Mouse (Mus musculus): ENCODE results near the gene Kif5c. TPM values are rescaled to one million over a fixed set of nuclear protein-coding genes. Genes with fewer than 3 reads are reported as not detected.
A peak's percentile ranks its signal among the peaks of the same experiment; 100 is the strongest.

Gene Kif5c
- polyA plus RNA-seq (2014; fragmentation: Nextera tagmentation; extraction: Ambion mirVana), result 96.2 and 96.4 TPM in 2 replicates

- DNase-seq (ENCODE audit: low spot score, missing footprints), result peak; percentile 98
- Histone ChIP-seq H3K4me2 (peak within 1 kb of the TSS; percentile 62), H3K4me3 (ENCODE audit: low read depth, low read length) (peak within 1 kb of the TSS; percentile 94), H3K36me3 (ENCODE audit: control insufficient read depth, insufficient read depth, low read length) (peaks cover 7% of the 10 kb centered on the region; the same call in 1 of the 2 replicates), H3K27ac (ENCODE audit: low read depth, low read length) (peak within 1 kb of the TSS; percentile 68), H3K27me3 (ENCODE audit: control insufficient read depth, insufficient read depth, low read length) (no peaks in the 10 kb centered on the region), H3K9me3 (ENCODE audit: control insufficient read depth, low read length) (no peaks in the 10 kb centered on the region; the same call in 1 of the 2 replicates), H3K4me1 (ENCODE audit: control insufficient read depth, insufficient read depth, low read length) (peaks cover 5% of the 10 kb centered on the region), H3K9ac (ENCODE audit: low read length) (peak within 1 kb of the TSS; percentile 95)
- 5% methylated on average over 52 of the region's 54 CpGs for WGBS
- ATAC-seq (ENCODE audit: low FRiP score), result peak; percentile 98
Observed at GRCm38 (mm10) chr2:49618829-49619718, at the start of gene Kif5c. Kif5c (plus strand) TSS chr2:49619298.

GRCm38 (mm10) chr2:49569862-49570777, 49.0 kb upstream of the Kif5c start:
- Histone ChIP-seq H3K9ac (ENCODE audit: low read length) (no peak overlapping the region), H3K4me2 (no peak overlapping the region), H3K4me3 (ENCODE audit: low read depth, low read length) (no peak overlapping the region), H3K36me3 (ENCODE audit: control insufficient read depth, insufficient read depth, low read length) (no peaks in the 10 kb centered on the region), H3K27me3 (ENCODE audit: control insufficient read depth, insufficient read depth, low read length) (no peaks in the 10 kb centered on the region), H3K9me3 (ENCODE audit: control insufficient read depth, low read length) (no peaks in the 10 kb centered on the region), H3K27ac (ENCODE audit: low read depth, low read length) (no peak overlapping the region), H3K4me1 (ENCODE audit: control insufficient read depth, insufficient read depth, low read length) (0 out of 2 replicates have a peak, but pooled peaks cover 2% of the 10 kb centered on the region)
- peak; percentile 78 for DNase-seq (ENCODE audit: low spot score, missing footprints)
- 76% methylated on average over 16 of the region's 16 CpGs for WGBS
- peak; percentile 34; the same call in 1 of the 2 replicates for ATAC-seq (ENCODE audit: low FRiP score)

- no peaks in the 10 kb centered on the region for H3K36me3 ChIP-seq (ENCODE audit: control insufficient read depth, insufficient read depth, low read length)
- H3K27ac ChIP-seq (ENCODE audit: low read depth, low read length), result no peak overlapping the region
- ATAC-seq (ENCODE audit: low FRiP score) (peak; percentile 30; the same call in 1 of the 2 replicates), DNase-seq (ENCODE audit: low spot score, missing footprints) (no peak)
- 0 out of 2 replicates have a peak, but pooled peaks cover 2% of the 10 kb centered on the region for H3K4me1 ChIP-seq (ENCODE audit: control insufficient read depth, insufficient read depth, low read length)
- no peak overlapping the region for H3K4me2 ChIP-seq
- H3K9ac ChIP-seq (ENCODE audit: low read length), result no peak overlapping the region
- 59% methylated on average over 6 of the region's 6 CpGs for WGBS
- H3K4me3 ChIP-seq (ENCODE audit: low read depth, low read length), result no peak overlapping the region
- H3K27me3 ChIP-seq (ENCODE audit: control insufficient read depth, insufficient read depth, low read length), result no peaks in the 10 kb centered on the region
- H3K9me3 ChIP-seq (ENCODE audit: control insufficient read depth, low read length), result no peaks in the 10 kb centered on the region
Observed at GRCm38 (mm10) chr2:49570778-49571101, 48.4 kb upstream of the Kif5c start.

GRCm38 (mm10) chr2:49571159-49571920, 47.8 kb upstream of the Kif5c start:
- H3K4me1 ChIP-seq (ENCODE audit: control insufficient read depth, insufficient read depth, low read length), result 0 out of 2 replicates have a peak, but pooled peaks cover 2% of the 10 kb centered on the region
- no peaks in the 10 kb centered on the region for H3K9me3 ChIP-seq (ENCODE audit: control insufficient read depth, low read length)
- H3K36me3 ChIP-seq (ENCODE audit: control insufficient read depth, insufficient read depth, low read length), result no peaks in the 10 kb centered on the region
- no peaks in the 10 kb centered on the region for H3K27me3 ChIP-seq (ENCODE audit: control insufficient read depth, insufficient read depth, low read length)
- no peak for DNase-seq (ENCODE audit: low spot score, missing footprints)
- ATAC-seq (ENCODE audit: low FRiP score), result 0 out of 2 replicates have a peak, but pooled peaks have one; percentile 31
- no peak overlapping the region for H3K9ac ChIP-seq (ENCODE audit: low read length)
- H3K4me3 ChIP-seq (ENCODE audit: low read depth, low read length), result no peak overlapping the region
- H3K27ac ChIP-seq (ENCODE audit: low read depth, low read length), result no peak overlapping the region
- WGBS, result 78% methylated on average over 11 of the region's 11 CpGs
- H3K4me2 ChIP-seq, result no peak overlapping the region

- 0 out of 2 replicates have a peak, but pooled peaks cover 2% of the 10 kb centered on the region for H3K4me1 ChIP-seq (ENCODE audit: control insufficient read depth, insufficient read depth, low read length)
- H3K4me2 ChIP-seq, result no peak overlapping the region
- H3K36me3 ChIP-seq (ENCODE audit: control insufficient read depth, insufficient read depth, low read length), result no peaks in the 10 kb centered on the region
- no peaks in the 10 kb centered on the region for H3K9me3 ChIP-seq (ENCODE audit: control insufficient read depth, low read length)
- DNase-seq (ENCODE audit: low spot score, missing footprints) (no peak), ATAC-seq (ENCODE audit: low FRiP score) (peak; percentile 44; the same call in 1 of the 2 replicates)
- H3K27me3 ChIP-seq (ENCODE audit: control insufficient read depth, insufficient read depth, low read length), result no peaks in the 10 kb centered on the region
- 58% methylated on average over 12 of the region's 12 CpGs for WGBS
- no peak overlapping the region for H3K9ac ChIP-seq (ENCODE audit: low read length)
- no peak overlapping the region for H3K4me3 ChIP-seq (ENCODE audit: low read depth, low read length)
- H3K27ac ChIP-seq (ENCODE audit: low read depth, low read length), result no peak overlapping the region
Observed at GRCm38 (mm10) chr2:49572111-49572642, 46.9 kb upstream of the Kif5c start.

- no peak overlapping the region for H3K4me2 ChIP-seq
- 84% methylated on average over 9 of the region's 9 CpGs for WGBS
- ATAC-seq (ENCODE audit: low FRiP score), result no peak
- H3K4me3 ChIP-seq (ENCODE audit: low read depth, low read length), result no peak overlapping the region
- peak; percentile 73 for DNase-seq (ENCODE audit: low spot score, missing footprints)
- no peaks in the 10 kb centered on the region for H3K27me3 ChIP-seq (ENCODE audit: control insufficient read depth, insufficient read depth, low read length)
- H3K4me1 ChIP-seq (ENCODE audit: control insufficient read depth, insufficient read depth, low read length), result 0 out of 2 replicates have a peak, but pooled peaks cover 2% of the 10 kb centered on the region
- no peaks in the 10 kb centered on the region for H3K36me3 ChIP-seq (ENCODE audit: control insufficient read depth, insufficient read depth, low read length)
- no peak overlapping the region for H3K9ac ChIP-seq (ENCODE audit: low read length)
- no peaks in the 10 kb centered on the region for H3K9me3 ChIP-seq (ENCODE audit: control insufficient read depth, low read length)
- no peak overlapping the region for H3K27ac ChIP-seq (ENCODE audit: low read depth, low read length)
Observed at GRCm38 (mm10) chr2:49572684-49573083, 46.4 kb upstream of the Kif5c start.

- H3K36me3 ChIP-seq (ENCODE audit: control insufficient read depth, insufficient read depth, low read length), result no peaks in the 10 kb centered on the region
- WGBS, result 76% methylated on average over 3 of the region's 3 CpGs
- H3K9me3 ChIP-seq (ENCODE audit: control insufficient read depth, low read length), result no peaks in the 10 kb centered on the region
- H3K4me1 ChIP-seq (ENCODE audit: control insufficient read depth, insufficient read depth, low read length), result 0 out of 2 replicates have a peak, but pooled peaks cover 2% of the 10 kb centered on the region
- DNase-seq (ENCODE audit: low spot score, missing footprints) (peak; percentile 47), ATAC-seq (ENCODE audit: low FRiP score) (no peak)
- no peak overlapping the region for H3K4me2 ChIP-seq
- no peak overlapping the region for H3K27ac ChIP-seq (ENCODE audit: low read depth, low read length)
- H3K9ac ChIP-seq (ENCODE audit: low read length), result no peak overlapping the region
- no peaks in the 10 kb centered on the region for H3K27me3 ChIP-seq (ENCODE audit: control insufficient read depth, insufficient read depth, low read length)
- no peak overlapping the region for H3K4me3 ChIP-seq (ENCODE audit: low read depth, low read length)
Observed at GRCm38 (mm10) chr2:49573282-49573681, 45.8 kb upstream of the Kif5c start.

- H3K36me3 ChIP-seq (ENCODE audit: control insufficient read depth, insufficient read depth, low read length), result no peaks in the 10 kb centered on the region
- no peak overlapping the region for H3K4me2 ChIP-seq
- H3K9me3 ChIP-seq (ENCODE audit: control insufficient read depth, low read length), result no peaks in the 10 kb centered on the region
- H3K27ac ChIP-seq (ENCODE audit: low read depth, low read length), result no peak overlapping the region
- no peak overlapping the region for H3K9ac ChIP-seq (ENCODE audit: low read length)
- ATAC-seq (ENCODE audit: low FRiP score) (no peak), DNase-seq (ENCODE audit: low spot score, missing footprints) (no peak)
- 91% methylated on average over 3 of the region's 3 CpGs for WGBS
- H3K4me3 ChIP-seq (ENCODE audit: low read depth, low read length), result no peak overlapping the region
- H3K27me3 ChIP-seq (ENCODE audit: control insufficient read depth, insufficient read depth, low read length), result no peaks in the 10 kb centered on the region
- H3K4me1 ChIP-seq (ENCODE audit: control insufficient read depth, insufficient read depth, low read length), result no peaks in the 10 kb centered on the region
Observed at GRCm38 (mm10) chr2:49580585-49580984, 38.5 kb upstream of the Kif5c start.
